ENCODE assay signal across 9 mouse cellular contexts in the genomic region with DNA sequence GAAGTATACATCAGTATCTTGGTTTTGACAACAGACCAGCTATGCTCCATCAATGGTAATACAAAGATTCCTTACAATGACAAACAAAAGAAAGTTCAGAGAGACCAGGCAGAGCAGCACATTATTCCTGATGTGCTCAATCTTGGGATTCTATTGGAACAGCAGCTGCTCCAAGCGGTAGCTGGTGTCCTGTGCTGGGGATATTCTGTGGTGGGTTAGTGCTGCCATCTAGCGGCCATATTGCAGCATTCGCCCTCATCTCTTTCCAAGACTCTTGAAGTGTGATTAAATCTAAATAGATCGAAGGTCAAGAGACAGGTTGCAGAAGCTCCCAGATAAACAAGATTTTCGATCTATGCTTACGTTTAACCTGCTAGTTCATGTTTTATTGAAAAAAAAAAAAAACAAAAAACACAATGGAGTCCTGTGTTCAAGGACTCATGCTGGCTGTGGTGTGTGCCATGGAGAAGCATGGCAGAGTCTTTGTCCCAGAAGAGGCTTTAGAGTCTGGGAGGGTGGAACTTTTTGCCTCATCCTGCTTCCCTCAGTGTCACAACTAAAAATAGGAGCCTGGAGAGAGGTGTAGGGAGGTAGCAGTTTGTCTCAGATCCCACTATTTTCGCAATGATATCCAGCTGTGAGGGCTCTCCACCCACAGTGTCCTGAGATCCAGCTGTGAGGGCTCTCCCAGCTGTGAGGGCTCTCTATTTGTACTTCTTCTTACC.
DNase-seq lines count a peak whose midpoint lies in the region; ATAC-seq lines count a peak whose summit lies in the region.
"Had no signal": no experiment of that assay in that cellular context is flagged by ENCODE, and none has a peak within 500 bp of the region (broad histone marks: within the 10 kb centered on the region; RNA-seq: fewer than 3 reads in every experiment).

No protein-coding gene starts in this region.

- no peak overlapping the region for H3K9ac ChIP-seq in intestine, embryonic 16.5 days (ENCODE audit: low read depth, low read length)
- H3K9ac ChIP-seq: embryonic facial prominence, embryonic 13.5 days had no signal

- no peaks in the 10 kb centered on the region for H3K27me3 ChIP-seq in intestine, embryonic 16.5 days (replicated peaks; ENCODE audit: control insufficient read depth, insufficient read depth, low read length)
- no peaks in the 10 kb centered on the region for H3K27me3 ChIP-seq in limb, embryonic 10.5 days (ENCODE audit: low read depth, poor library complexity, severe bottlenecking)
- H3K27me3 ChIP-seq: embryonic facial prominence, embryonic 13.5 days had no signal

- peak; percentile 69 for DNase-seq in urinary bladder, postnatal 14 days (ENCODE audit: low spot score)
- DNase-seq in urinary bladder, adult 2 months (ENCODE audit: low spot score): no peak
- peak; percentile 84 to 86 for DNase-seq in cerebellum, postnatal 10 days
- peak; percentile 72 to 83 for DNase-seq in frontal cortex, postnatal 36 days (ENCODE audit: low spot score in 2 of 2)
- peak; percentile 84 for DNase-seq in limb, embryonic 10.5 days (ENCODE audit: low spot score)
- DNase-seq in spleen, postnatal 4 days (ENCODE audit: low spot score in 2 of 2): peak; percentile 24 to 77

- H3K9me3 ChIP-seq in intestine, embryonic 16.5 days (ENCODE audit: control insufficient read depth, low read length): no peaks in the 10 kb centered on the region
- no peaks in the 10 kb centered on the region for H3K9me3 ChIP-seq in limb, embryonic 10.5 days (replicated peaks)
- H3K9me3 ChIP-seq: embryonic facial prominence, embryonic 13.5 days had no signal

- H3K4me2 ChIP-seq in intestine, embryonic 16.5 days (ENCODE audit: low read depth, low read length): no peak overlapping the region
- H3K4me2 ChIP-seq: embryonic facial prominence, embryonic 13.5 days had no signal

- H3K4me3 ChIP-seq in intestine, embryonic 16.5 days (ENCODE audit: low read length): no peak overlapping the region
- no peak overlapping the region for H3K4me3 ChIP-seq in limb, embryonic 10.5 days
- H3K4me3 ChIP-seq: embryonic facial prominence, embryonic 13.5 days had no signal

- no peak overlapping the region for H3K27ac ChIP-seq in intestine, embryonic 16.5 days (ENCODE audit: low read length)
- H3K27ac ChIP-seq in limb, embryonic 10.5 days: no peak overlapping the region
- H3K27ac ChIP-seq: embryonic facial prominence, embryonic 13.5 days had no signal

- WGBS in intestine, embryonic 16.5 days: 15% methylated on average over 7 of the region's 7 CpGs
- 25% methylated on average over 7 of the region's 7 CpGs for WGBS in limb, embryonic 10.5 days

- no peaks in the 10 kb centered on the region for H3K36me3 ChIP-seq in intestine, embryonic 16.5 days (ENCODE audit: control insufficient read depth, insufficient read depth, low read length)
- no peaks in the 10 kb centered on the region for H3K36me3 ChIP-seq in limb, embryonic 10.5 days
- H3K36me3 ChIP-seq: embryonic facial prominence, embryonic 13.5 days had no signal

- peak; percentile 48 for ATAC-seq in intestine, embryonic 16.5 days
- peak; percentile 70 for ATAC-seq in monocyte, adult 5-6 weeks (replicated peaks; ENCODE audit: insufficient number of reproducible peaks, low FRiP score, low TSS enrichment, poor library complexity, severe bottlenecking)

- H3K4me1 ChIP-seq in intestine, embryonic 16.5 days (ENCODE audit: control insufficient read depth, insufficient read depth, low read length): no peaks in the 10 kb centered on the region
- no peaks in the 10 kb centered on the region for H3K4me1 ChIP-seq in limb, embryonic 10.5 days
